In the genomic region with DNA sequence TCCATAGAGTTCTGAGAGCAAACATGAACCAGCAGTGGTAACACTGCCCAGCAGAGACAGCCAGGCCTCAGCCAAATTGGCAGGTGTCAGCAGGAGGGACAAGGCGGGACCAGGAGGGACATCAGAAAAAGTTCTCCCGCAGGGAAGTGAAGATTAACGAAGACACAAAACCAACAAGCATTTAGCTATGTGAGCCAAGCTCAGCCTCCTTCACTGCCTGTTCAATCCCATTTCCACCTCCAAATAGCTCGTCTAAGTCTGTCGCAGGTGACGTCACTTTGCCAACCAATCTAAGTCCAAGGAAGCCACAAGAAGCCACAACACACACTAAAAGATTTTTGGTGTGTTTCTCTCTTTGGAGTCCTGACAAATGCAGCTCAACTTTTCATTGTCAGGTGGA, we compare ENCODE assay signal across 1 mouse cellular context.
TF ChIP-seq lines count a peak whose summit lies in the region.

No protein-coding gene starts in this region.

TF ChIP-seq in CH12.LX, 34 proteins besides CTCF, POLR2A, EP300 and RAD21 (continued from another document):
- no peak for TF ChIP-seq BHLHE40 (IDR thresholded peaks at IDR 0.05; ENCODE audit: low read depth, low read length)
- no peak for TF ChIP-seq MAFK (IDR thresholded peaks at IDR 0.05; ENCODE audit: insufficient replicate concordance, low read length)
- no peak for TF ChIP-seq USF1 (IDR thresholded peaks at IDR 0.05; ENCODE audit: low read depth, low read length)
- TF ChIP-seq GABPA (IDR thresholded peaks at IDR 0.05; ENCODE audit: insufficient replicate concordance, low read depth, low read length): no peak
- no peak for TF ChIP-seq HCFC1 (IDR thresholded peaks at IDR 0.05; ENCODE audit: low read depth, low read length)
- TF ChIP-seq PAX5 (IDR thresholded peaks at IDR 0.05; ENCODE audit: low read length): no peak
- no peak for TF ChIP-seq ZC3H11A (IDR thresholded peaks at IDR 0.05; ENCODE audit: low read depth, low read length)
TF ChIP-seq in CH12.LX: peak in this region for 0.
